Mouse (Mus musculus): ENCODE results near the gene Map4k4. TPM values are rescaled to one million over a fixed set of nuclear protein-coding genes. Genes with fewer than 3 reads are reported as not detected.

Map4k4 gene
- polyA plus RNA-seq (2015; fragmentation: Nextera tagmentation; extraction: Ambion mirVana), result 14.7 and 23.8 TPM in 2 replicates

DNA sequence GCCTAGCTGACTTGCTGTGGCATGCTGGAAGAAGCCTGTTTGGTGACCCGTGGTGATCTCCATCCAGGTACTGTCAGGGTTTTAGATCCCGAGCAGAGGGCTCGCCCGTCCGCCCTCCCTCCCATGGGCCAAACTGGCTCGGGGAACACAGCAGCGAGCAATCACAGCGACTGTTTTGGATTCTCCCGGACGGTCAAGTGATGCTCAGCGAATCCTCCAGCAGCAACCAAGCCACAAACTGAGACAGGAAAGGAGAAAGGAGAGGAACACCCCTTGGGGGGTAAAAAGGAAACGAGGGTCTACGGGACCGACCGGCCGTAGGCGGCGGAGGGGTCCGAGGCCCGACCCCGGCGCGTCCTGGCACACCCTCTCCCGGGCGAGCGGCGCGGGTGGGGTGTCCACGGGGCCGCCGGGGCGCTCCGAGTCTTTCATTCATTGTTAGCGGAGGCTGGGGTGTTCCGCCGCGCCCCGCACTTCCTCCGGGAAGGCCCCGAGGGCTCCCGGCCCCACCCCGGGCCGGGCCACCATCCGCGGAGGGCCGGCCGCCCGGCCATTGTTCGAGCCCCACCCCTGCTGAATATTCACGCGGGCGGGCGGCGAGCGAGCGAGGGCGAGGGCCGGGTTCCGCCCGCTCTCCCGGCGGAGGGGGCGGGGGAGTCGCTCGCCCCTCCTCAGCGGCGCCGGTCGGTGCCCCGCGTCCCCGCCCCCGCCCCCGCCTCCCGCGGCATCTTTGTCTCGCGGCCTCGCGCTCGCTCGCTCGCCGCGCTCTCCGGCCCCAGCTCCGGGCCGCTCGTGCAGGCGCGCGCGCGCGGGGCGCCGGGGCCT, at the start of gene Map4k4:
TSS of gene Map4k4 (plus strand) at position 733 of the 825 bp plus-strand sequence.
- Histone ChIP-seq H3K27me3 (ENCODE audit: control insufficient read depth, insufficient read depth, low read length) (no peaks in the 10 kb centered on the region), H3K4me2 (ENCODE audit: low read depth, low read length) (peak within 1 kb of the TSS; percentile 70), H3K4me1 (ENCODE audit: control insufficient read depth, insufficient read depth, low read length) (peaks cover 33% of the 10 kb centered on the region), H3K36me3 (ENCODE audit: control insufficient read depth, insufficient read depth) (no peaks in the 10 kb centered on the region), H3K4me3 (ENCODE audit: low read length) (peak within 1 kb of the TSS; percentile 75), H3K9me3 (replicated peaks; ENCODE audit: control insufficient read depth, low read length) (no peaks in the 10 kb centered on the region), H3K9ac (ENCODE audit: low read length) (peak within 1 kb of the TSS; percentile 93), H3K27ac (ENCODE audit: low read length) (peak within 1 kb of the TSS; percentile 95)
- peak; percentile 88 for ATAC-seq (replicated peaks; ENCODE audit: extremely low read depth, insufficient read depth, low FRiP score)
- WGBS, result under 1% methylated on average over 65 of the region's 97 CpGs

DNA sequence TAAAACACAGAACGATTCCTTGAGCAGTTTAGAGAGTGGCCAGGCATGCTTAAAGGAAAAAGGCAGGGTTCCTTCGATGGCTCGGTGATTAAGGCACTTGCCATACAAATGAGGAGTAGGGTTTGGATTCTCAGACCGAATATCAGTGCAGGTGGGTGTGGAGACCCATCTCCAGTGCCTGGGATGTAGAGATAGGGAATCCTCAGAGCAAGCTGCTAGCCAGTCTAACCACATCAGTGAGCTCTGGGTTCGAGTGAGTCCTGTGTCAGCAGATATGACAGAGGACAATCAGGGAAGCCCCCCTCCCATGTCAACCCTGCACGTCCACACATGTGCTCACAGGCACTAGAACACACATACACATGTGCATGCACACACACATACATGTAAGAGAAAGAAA, 44.8 kb upstream of the Map4k4 start:
- no peaks in the 10 kb centered on the region for H3K27me3 ChIP-seq (ENCODE audit: control insufficient read depth, insufficient read depth, low read length)
- peaks cover 7% of the 10 kb centered on the region for H3K4me1 ChIP-seq (ENCODE audit: control insufficient read depth, insufficient read depth, low read length)
- H3K9me3 ChIP-seq (replicated peaks; ENCODE audit: control insufficient read depth, low read length), result no peaks in the 10 kb centered on the region
- no peak overlapping the region for H3K9ac ChIP-seq (ENCODE audit: low read length)
- no peak for ATAC-seq (replicated peaks; ENCODE audit: extremely low read depth, insufficient read depth, low FRiP score)
- no peak overlapping the region for H3K4me2 ChIP-seq (ENCODE audit: low read depth, low read length)
- 81% methylated on average over 6 of the region's 6 CpGs for WGBS
- H3K36me3 ChIP-seq (ENCODE audit: control insufficient read depth, insufficient read depth), result no peaks in the 10 kb centered on the region
- no peak overlapping the region for H3K27ac ChIP-seq (ENCODE audit: low read length)
- no peak overlapping the region for H3K4me3 ChIP-seq (ENCODE audit: low read length)

- 0 out of 2 replicates have a peak overlapping the region, but pooled peaks have one; percentile 20 for H3K27ac ChIP-seq (ENCODE audit: low read length)
- H3K4me1 ChIP-seq (ENCODE audit: control insufficient read depth, insufficient read depth, low read length), result peaks cover 7% of the 10 kb centered on the region
- WGBS, result 63% methylated on average over 7 of the region's 7 CpGs
- no peaks in the 10 kb centered on the region for H3K36me3 ChIP-seq (ENCODE audit: control insufficient read depth, insufficient read depth)
- H3K9ac ChIP-seq (ENCODE audit: low read length), result no peak overlapping the region
- no peak for ATAC-seq (replicated peaks; ENCODE audit: extremely low read depth, insufficient read depth, low FRiP score)
- H3K27me3 ChIP-seq (ENCODE audit: control insufficient read depth, insufficient read depth, low read length), result no peaks in the 10 kb centered on the region
- H3K4me2 ChIP-seq (ENCODE audit: low read depth, low read length), result no peak overlapping the region
- H3K9me3 ChIP-seq (replicated peaks; ENCODE audit: control insufficient read depth, low read length), result no peaks in the 10 kb centered on the region
- H3K4me3 ChIP-seq (ENCODE audit: low read length), result no peak overlapping the region
These were observed 43.8 kb upstream of the Map4k4 start for GRCm38 (mm10) chr1:39856795-39857447.

- ATAC-seq (replicated peaks; ENCODE audit: extremely low read depth, insufficient read depth, low FRiP score), result no peak
- Histone ChIP-seq H3K4me3 (ENCODE audit: low read length) (no peak overlapping the region), H3K4me2 (ENCODE audit: low read depth, low read length) (no peak overlapping the region), H3K4me1 (ENCODE audit: control insufficient read depth, insufficient read depth, low read length) (peaks cover 7% of the 10 kb centered on the region), H3K27me3 (ENCODE audit: control insufficient read depth, insufficient read depth, low read length) (no peaks in the 10 kb centered on the region), H3K36me3 (ENCODE audit: control insufficient read depth, insufficient read depth) (no peaks in the 10 kb centered on the region), H3K9ac (ENCODE audit: low read length) (no peak overlapping the region), H3K9me3 (replicated peaks; ENCODE audit: control insufficient read depth, low read length) (no peaks in the 10 kb centered on the region), H3K27ac (ENCODE audit: low read length) (no peak overlapping the region)
- 75% methylated on average over 6 of the region's 6 CpGs for WGBS
These were observed 43.3 kb upstream of the Map4k4 start for GRCm38 (mm10) chr1:39857448-39857820.

DNA sequence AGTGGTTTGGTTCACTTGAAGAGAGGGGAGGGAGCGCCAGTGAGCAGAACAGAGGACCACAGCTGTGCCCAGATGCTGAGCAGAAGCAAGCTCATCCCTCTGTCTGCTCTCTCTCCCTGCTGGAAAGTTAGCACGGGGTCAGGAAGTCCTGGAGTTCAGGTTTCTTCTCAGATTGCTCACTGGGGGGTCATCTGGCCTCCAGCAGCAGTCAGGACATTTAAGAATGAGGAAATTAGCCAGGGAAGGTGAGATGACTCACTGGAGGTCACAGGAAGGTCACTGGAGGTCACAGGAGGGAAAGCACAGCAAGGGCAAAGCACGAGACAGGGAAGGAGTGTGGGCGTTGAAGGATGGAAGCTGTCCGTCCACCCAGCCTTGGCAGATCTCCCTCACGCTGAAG, 41.5 kb upstream of the Map4k4 start:
- Histone ChIP-seq H3K4me3 (ENCODE audit: low read length) (no peak overlapping the region), H3K4me2 (ENCODE audit: low read depth, low read length) (no peak overlapping the region), H3K27ac (ENCODE audit: low read length) (no peak overlapping the region), H3K9me3 (replicated peaks; ENCODE audit: control insufficient read depth, low read length) (no peaks in the 10 kb centered on the region), H3K27me3 (ENCODE audit: control insufficient read depth, insufficient read depth, low read length) (no peaks in the 10 kb centered on the region), H3K36me3 (ENCODE audit: control insufficient read depth, insufficient read depth) (no peaks in the 10 kb centered on the region), H3K4me1 (ENCODE audit: control insufficient read depth, insufficient read depth, low read length) (peaks cover 7% of the 10 kb centered on the region), H3K9ac (ENCODE audit: low read length) (no peak overlapping the region)
- ATAC-seq (replicated peaks; ENCODE audit: extremely low read depth, insufficient read depth, low FRiP score), result no peak
- 44% methylated on average over 6 of the region's 6 CpGs for WGBS

DNA sequence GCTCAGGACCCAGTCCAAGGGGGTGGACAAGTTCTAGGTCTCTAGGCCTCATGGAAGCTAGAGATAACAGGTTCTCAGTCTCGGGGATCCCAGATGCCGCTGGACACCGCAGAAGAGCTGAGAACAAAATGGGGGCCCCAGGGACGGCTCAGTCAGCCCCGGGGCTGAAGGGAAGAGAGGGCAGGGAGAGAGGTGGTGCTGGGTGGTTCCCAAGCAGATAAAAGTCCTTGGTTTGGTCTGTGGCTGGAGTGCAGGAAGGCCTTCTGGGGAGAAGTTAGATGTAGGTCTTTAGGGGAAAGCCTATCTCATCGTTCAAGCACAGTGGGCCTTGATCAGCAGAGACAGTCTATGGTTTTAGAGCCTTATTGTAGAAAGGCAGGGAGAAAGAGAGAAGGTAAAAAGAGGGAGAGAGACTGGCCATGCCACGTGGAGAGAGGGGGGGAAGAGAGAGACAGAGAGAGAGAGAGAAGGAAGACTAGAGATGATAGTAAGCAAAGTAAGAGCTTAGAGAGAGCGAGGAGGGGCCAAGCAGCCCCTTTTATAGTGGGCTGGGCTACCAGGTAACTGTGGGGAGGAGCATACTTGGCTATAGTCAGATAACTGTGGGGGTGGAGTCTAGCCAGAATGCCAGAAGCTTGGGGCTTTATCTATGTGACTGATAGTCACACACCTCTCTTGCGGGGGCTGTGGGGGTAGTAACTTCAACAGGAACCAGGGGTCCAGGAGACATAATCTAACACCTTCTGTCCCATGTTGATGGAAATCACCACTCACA, 34.2 kb upstream of the Map4k4 start:
- H3K4me3 ChIP-seq (ENCODE audit: low read length), result no peak overlapping the region
- no peak overlapping the region for H3K9ac ChIP-seq (ENCODE audit: low read length)
- peak overlapping the region; percentile 88 for H3K27ac ChIP-seq (ENCODE audit: low read length)
- H3K9me3 ChIP-seq (replicated peaks; ENCODE audit: control insufficient read depth, low read length), result no peaks in the 10 kb centered on the region
- peaks cover 35% of the 10 kb centered on the region for H3K4me1 ChIP-seq (ENCODE audit: control insufficient read depth, insufficient read depth, low read length)
- WGBS, result 72% methylated on average over 9 of the region's 9 CpGs
- H3K4me2 ChIP-seq (ENCODE audit: low read depth, low read length), result no peak overlapping the region
- ATAC-seq (replicated peaks; ENCODE audit: extremely low read depth, insufficient read depth, low FRiP score), result no peak
- no peaks in the 10 kb centered on the region for H3K36me3 ChIP-seq (ENCODE audit: control insufficient read depth, insufficient read depth)
- H3K27me3 ChIP-seq (ENCODE audit: control insufficient read depth, insufficient read depth, low read length), result no peaks in the 10 kb centered on the region

DNA sequence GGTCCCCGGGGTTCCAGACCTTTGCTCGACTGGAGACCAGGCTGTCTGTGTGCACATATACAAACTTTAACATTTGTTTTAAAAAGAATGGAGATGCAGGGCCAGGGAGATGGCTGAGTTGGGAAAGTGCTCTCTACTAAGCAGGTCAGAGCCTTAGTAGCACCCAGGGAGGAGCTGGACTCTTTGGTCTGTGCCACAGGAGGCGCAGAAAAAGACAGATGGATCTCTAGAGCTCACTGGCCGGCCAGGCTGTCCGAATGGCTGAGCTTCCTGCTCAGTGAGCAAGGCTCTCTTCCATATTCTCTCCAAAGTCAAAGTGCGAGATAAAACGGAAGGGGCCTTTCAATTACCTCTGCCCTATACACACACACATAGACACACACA, 33.6 kb upstream of the Map4k4 start:
- H3K9me3 ChIP-seq (replicated peaks; ENCODE audit: control insufficient read depth, low read length), result no peaks in the 10 kb centered on the region

GRCm38 (mm10) chr1:39867966-39868593, 32.6 kb upstream of the Map4k4 start:
- Histone ChIP-seq H3K27me3 (ENCODE audit: control insufficient read depth, insufficient read depth, low read length) (no peaks in the 10 kb centered on the region), H3K9me3 (replicated peaks; ENCODE audit: control insufficient read depth, low read length) (no peaks in the 10 kb centered on the region), H3K4me2 (ENCODE audit: low read depth, low read length) (peak overlapping the region; percentile 42), H3K4me3 (ENCODE audit: low read length) (no peak overlapping the region), H3K9ac (ENCODE audit: low read length) (peak overlapping the region; percentile 26; the same call in 1 of the 2 replicates), H3K27ac (ENCODE audit: low read length) (peak overlapping the region; percentile 88), H3K4me1 (ENCODE audit: control insufficient read depth, insufficient read depth, low read length) (peaks cover 35% of the 10 kb centered on the region), H3K36me3 (ENCODE audit: control insufficient read depth, insufficient read depth) (no peaks in the 10 kb centered on the region)
- WGBS, result 13% methylated on average over 6 of the region's 6 CpGs
- ATAC-seq (replicated peaks; ENCODE audit: extremely low read depth, insufficient read depth, low FRiP score), result peak; percentile 70

More for the DNA sequence above, 33.6 kb upstream of the Map4k4 start:
- whole genome bisulfite sequencing, result 54% methylated on average over 7 of the region's 7 CpGs
- H3K27me3 ChIP-seq (ENCODE audit: control insufficient read depth, insufficient read depth, low read length), result no peaks in the 10 kb centered on the region
- no peak overlapping the region for H3K4me3 ChIP-seq (ENCODE audit: low read length)
- peak overlapping the region; percentile 88 for H3K27ac ChIP-seq (ENCODE audit: low read length)
- peaks cover 35% of the 10 kb centered on the region for H3K4me1 ChIP-seq (ENCODE audit: control insufficient read depth, insufficient read depth, low read length)
- H3K9ac ChIP-seq (ENCODE audit: low read length), result no peak overlapping the region
- no peak overlapping the region for H3K4me2 ChIP-seq (ENCODE audit: low read depth, low read length)
- no peaks in the 10 kb centered on the region for H3K36me3 ChIP-seq (ENCODE audit: control insufficient read depth, insufficient read depth)
- no peak for ATAC-seq (replicated peaks; ENCODE audit: extremely low read depth, insufficient read depth, low FRiP score)
